Mouse (Mus musculus): ENCODE data around the gene Vill.
A peak's percentile ranks its signal among the peaks of the same experiment; 100 is the strongest.

Vill gene

DNA sequence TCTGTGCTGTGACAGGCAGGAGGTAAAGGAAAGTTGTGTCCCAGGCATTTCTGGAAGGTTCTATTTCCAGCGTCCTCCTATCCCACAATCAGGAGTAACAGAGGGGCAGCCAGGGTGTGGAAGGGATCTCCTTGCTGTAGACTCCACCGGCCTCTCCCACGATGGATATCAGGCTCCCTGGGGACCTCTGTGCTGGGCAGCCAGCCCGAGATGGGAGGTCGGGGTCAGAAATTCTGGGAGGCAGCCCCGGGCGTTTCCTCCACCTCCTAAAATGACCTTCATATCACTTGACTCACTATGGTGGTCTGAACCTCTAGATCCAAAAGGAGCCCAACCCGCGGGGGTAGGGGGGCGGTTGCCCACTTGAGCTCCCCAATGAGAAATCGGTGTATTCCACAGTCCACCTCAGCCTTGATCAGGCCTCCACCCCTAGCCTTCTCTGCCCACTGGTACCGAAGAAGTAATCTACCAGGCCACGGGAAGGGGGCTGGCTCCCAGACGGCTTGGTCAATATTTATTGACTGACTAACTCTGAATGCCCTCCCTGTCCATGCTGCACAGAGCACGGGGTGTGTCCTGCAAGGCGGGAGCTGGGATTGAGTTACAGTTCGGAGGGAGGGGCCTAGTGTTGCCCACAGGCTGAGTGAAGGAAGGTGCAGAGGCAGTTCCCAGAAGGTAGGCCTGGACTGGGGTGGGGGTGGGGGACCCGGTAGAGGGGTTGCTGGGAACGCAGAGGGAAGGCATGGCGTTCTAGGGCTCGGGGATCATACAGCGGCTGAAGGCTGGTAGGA is at the start of gene Vill:
TSS of gene Vill (plus strand) at position 625 of the 791 bp plus-strand sequence.
- DNase-seq = no peak

DNA sequence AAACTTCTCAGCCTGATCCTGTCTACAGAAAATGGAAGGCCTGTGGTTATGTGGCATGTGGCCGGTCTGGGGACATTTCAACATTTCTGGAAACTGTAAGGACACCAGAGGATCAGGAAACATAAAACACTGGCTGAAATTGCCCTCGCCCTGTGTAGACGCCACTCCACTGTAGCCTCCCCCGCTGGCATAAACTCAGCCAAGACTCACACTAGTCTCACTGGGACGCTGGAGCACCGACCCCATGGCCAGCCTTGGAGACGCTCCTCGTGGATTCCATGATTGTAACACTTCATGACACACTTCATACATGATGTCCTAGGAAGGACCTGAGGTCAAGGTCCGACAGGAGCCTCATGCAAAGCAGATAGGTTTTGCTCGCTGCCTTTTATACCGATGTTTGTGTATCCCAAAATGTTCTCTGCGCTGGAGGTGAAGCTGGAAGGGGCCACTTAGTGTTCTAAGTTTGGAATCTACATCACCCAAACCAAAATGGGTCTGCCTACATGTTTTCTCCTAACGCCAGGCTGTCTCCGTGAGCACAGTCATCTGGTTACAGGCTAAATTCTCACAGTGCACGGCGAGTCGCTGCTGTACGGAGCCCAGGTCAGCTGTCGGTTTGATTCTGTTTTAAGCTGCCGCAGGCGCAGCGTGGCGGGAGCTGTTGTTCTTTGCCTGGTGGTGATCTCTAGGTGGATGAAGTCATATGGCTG is 48.4 kb upstream of the Vill start:
- DNase-seq = no peak

DNA sequence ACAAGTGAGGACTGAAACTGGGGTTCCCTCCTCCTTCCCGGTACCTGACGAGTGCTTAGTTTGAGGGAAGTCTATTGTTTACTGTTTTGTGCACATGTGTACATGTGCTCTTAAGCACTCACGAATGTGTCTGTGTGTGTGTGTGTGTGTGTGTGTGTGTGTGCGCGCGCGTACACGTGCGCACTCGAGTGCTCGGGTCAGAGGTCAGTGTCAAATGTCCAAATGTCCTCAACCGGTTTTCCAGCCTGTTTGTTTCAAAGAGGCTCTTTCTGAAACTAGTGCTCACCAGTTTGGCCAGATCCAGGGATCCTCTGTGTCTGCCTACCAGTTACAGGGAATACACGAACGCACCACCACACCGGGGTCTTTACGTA is 47.9 kb upstream of the Vill start:
- DNase-seq = no peak

- no peak for DNase-seq
These were observed 47.1 kb upstream of the Vill start for GRCm38 (mm10) chr9:119005303-119006029.

- no peak for DNase-seq
These were observed 45.3 kb upstream of the Vill start for GRCm38 (mm10) chr9:119007266-119007665.

GRCm38 (mm10) chr9:119008871-119009270 is 43.7 kb upstream of the Vill start:
- no peak for DNase-seq

DNA sequence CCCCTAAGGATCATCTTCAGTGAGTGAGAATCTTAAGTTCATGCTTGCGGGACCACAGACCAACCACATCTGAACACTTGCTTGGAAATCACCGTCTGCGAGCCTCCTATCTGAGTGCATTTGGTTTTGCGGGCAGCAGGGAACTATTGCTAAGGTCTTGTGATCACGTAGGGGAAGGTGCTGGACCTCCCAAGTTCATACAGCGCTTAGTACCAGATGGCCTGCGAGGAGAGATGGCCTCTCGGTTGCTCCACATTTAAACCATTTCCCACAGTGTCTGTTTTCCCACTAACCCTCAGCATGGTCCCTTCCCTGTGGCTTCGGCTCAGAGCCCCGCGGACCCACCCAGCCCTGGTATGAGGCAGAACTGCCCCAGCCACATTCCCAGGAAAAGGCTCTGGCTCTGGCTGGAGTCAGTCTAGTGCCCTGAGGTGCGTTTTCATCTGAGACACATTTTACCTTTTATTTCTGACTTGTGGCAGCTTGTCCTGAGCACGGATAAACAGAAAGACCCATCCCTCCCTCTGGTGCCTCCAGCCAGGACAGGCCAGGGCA is 42.3 kb upstream of the Vill start:
- DNase-seq = no peak

- no peak for DNase-seq
These were observed 35.6 kb upstream of the Vill start for GRCm38 (mm10) chr9:119016785-119017507.

GRCm38 (mm10) chr9:119021731-119022130 is 30.8 kb upstream of the Vill start:
- DNase-seq = no peak

DNA sequence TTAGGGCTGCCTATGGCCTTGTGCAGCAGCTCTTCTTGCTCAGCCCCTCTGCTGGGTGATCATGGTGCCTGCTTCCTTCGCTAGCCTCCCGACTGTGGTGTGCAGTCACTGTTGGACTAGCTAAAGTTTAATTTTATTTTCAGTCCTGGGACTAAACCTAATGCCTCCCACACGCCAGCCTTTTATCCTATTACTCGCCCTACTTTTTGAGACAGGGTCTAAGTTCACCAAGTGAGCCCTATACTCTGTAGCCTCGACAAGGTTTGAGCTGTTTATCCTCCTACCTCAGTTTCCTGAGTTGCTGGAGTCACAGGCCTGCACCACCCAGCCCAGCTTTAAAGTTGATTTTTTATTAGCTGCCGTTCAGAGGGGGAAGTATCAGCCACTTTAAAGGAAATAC is 27.3 kb upstream of the Vill start:
- DNase-seq = no peak

DNA sequence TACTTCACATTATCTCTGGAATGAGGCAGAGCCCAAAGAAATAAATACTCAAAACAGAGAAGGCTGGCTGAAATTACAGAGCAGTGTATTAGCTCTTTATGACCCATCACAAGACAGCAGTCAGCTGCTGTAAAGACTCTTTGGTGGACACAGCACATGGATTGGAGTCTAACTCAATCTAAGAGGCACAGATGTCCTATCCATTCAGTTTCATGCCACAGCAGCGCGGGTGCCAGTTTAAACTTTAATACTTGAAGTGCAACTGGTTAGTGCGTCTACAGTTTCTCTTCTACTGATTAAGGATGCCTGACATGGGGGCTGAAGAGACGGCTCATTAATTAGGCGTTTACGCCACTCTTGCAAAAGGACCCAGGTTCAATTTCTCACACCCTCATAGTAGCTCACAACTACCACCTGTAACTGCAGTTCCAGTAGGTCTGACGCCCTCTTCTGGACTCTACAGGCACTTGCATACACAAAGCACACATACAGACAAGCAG is 26.7 kb upstream of the Vill start:
- DNase-seq = no peak

- no peak for DNase-seq
These were observed 25.2 kb upstream of the Vill start for GRCm38 (mm10) chr9:119027337-119027736.

DNA sequence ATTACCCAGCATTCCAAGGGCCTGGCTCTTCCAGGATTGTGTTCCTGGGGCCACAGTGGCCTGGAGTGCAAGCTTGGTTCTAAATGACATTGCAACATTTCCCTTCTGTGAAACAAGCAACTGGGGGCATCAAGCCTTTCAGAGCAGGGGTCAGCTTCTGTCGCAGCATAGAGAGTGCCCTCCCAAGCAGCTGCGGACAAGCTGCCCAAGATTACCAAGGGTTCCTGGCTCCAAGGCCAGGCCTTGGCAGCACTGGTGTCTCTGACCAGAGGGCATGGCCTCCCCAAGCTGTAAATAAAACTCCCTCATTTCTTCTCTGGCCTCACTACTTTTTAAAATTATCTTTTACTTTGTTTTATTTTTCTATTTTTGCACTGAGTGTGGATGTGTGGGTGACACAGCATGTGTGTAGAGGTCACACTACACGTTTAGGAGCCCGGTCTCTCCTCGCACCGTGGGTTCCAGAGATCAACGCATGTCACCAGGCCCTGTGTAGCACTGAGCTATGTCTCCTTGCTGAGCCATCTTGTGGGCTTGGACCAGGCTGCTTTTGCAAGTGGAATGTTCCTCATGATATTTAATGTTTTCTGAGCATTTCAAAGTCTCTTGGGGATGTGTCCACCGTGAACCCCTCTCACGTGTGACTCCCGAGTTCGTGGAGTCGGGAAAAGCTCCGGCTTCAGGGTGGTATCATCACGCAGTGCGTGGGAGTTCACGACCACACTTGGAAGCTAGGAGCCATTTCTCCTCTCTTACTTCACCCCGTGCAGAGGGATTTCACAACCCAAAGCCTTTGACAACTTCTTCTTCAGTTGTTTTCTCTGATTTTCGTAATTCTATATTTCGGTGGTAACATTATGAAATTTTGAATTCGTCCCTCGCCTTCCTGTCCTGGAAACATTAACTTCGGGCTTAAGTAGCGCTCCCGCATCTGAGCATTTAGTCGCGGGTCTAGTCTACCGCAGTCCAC is 24.1 kb upstream of the Vill start:
- no peak for DNase-seq

DNA sequence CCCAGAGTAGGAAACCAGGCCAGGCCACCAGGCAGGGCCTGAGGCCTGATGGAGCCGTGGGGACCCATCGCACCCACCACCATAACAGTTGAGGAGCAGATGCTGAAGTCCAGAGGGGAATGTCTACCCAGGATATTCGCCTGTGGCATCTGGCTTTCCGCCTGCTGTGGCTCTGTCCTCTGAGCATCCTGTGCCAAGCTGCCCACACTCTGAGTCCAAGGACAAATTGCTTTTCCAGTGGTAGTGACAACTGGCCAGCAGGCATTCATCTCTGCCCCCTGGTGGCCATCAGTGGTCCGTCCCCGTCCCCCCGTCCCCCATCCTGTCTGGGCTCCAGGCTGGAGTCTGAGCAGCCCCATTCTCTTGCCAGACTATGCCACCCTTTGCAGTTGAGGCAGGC is 23.0 kb upstream of the Vill start:
- peak; percentile 21 to 60 for DNase-seq

GRCm38 (mm10) chr9:119031038-119031437 is 21.5 kb upstream of the Vill start:
- no peak for DNase-seq

GRCm38 (mm10) chr9:119031772-119032171 is 20.8 kb upstream of the Vill start:
- no peak for DNase-seq

- DNase-seq = no peak
These were observed 20.0 kb upstream of the Vill start for GRCm38 (mm10) chr9:119032538-119032937.

GRCm38 (mm10) chr9:119033111-119033921 is 19.3 kb upstream of the Vill start:
- DNase-seq = no peak

- DNase-seq = no peak
These were observed 18.5 kb upstream of the Vill start for GRCm38 (mm10) chr9:119034069-119034468.
